Mouse (Mus musculus) kidney, postnatal 10 days (tissue): ENCODE measurements around the gene Arid3a.

Experiments
- DNase-seq: peaks from one replicate; pipeline ENCODE4 v3.0.0; 2021; ENCODE audit warnings: mixed read lengths

Arid3a gene

DNA sequence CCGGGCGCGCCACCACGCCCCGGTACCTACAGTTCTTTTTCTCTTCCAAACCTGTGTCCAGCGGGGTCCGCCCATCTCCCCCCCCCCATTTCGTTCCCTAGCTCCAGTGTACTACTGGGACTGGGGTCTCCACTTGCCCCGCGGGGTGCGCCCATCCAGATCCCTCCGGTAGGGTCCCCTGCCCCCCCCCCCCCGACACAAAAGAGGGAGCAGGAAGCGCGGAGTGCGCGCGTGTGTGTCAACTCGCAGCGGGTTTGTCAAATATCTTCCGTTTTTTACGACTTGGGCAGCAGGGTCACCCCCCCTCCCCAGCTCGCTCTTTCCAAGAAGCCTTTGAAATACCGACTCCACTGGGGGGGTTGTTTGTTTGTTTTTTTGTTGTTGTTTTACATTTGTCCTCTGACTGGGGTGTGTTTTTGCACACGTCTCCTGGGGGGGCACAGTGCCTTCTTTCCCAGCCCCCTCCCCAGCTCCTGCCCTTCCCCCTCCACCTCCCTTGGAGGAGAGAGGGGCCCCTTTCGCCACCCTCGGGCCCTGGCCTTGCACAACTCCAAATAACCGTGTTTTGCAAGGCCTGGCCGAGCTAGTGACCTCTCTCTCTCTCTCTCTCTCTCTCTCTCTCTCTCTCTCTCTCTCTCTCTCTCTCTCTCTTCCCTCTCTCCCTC is 1.3 kb downstream of the Arid3a start:
- peak; percentile 73 for DNase-seq

DNA sequence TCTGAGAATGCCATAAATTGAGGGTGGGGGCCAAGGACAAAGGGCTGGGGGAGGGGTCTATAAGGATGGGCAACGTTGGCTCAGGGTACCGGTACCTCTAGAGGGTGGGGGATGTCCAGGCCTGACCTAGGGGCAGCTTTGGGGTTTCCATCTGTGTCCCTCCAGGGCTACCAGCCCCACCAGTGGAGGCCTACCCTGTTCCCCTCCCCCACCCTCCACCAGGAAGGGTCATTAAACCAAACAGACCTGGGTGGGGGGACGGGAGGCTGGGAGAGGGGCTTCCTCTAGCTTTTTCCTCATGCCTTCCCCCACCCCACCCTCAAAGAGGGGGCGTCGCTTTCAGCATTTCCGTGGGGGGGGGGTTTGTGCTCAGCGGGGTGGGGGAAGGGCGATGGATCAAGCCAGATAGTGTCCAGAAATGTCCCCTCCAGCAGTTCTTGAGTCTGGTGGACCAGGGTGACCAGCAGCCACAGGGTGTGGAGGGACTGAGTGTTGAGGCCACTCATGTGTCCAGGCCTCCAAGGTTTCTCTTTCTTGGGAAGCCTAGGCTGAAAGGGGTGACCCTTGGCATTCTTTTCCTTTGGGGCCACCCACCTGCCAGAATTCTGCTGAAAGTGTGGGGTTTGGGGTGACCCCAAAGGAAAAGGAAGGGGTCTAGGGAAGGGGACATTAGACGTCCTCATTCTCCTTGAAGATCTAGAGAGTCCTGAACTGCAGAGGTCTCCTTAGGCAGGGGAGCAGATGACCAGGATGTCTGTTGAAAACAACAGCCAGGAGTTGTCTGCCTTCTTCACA is 2.3 kb downstream of the Arid3a start:
- peak; percentile 59 for DNase-seq

DNA sequence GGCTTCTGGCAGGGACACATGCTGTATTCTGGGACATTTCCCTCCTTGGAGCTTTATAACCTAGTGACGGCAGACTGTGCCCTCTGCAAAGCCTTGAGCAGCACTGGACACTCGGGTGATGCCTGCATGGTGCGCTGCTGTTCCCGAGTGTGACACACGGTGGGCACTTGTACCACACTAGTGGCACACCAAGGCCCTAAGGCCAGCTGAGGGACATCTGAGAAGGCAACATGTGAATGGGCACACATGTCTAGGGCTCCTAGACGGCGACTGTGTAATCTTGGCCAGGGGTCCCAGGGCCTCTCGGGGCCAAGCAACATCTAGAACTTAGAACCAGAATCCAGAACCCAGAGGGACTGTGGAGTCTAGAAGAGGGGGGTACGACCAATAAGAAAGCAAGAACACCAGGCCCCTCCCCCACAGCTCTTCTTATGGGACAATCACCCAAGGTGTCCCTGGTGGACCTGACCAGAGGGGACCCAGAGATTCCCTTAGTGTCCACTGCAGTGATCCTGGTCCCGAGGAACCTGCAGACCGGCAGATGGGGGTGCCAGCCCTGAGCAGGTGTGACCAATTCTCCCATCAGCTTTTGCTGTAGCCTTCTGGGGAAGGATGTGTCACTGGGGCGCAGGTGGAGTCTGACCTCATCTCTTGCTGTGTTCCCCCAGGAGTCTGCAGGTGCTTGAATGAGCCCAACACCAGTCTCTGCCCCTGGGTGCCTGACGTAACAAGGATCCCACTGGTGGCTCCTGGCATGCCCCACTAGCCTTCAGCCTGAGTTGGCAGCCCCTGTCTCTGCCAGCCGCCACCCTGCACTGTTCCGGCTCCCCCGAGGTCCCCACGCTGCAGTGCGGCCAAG is 3.4 kb downstream of the Arid3a start:
- DNase-seq = no peak

DNA sequence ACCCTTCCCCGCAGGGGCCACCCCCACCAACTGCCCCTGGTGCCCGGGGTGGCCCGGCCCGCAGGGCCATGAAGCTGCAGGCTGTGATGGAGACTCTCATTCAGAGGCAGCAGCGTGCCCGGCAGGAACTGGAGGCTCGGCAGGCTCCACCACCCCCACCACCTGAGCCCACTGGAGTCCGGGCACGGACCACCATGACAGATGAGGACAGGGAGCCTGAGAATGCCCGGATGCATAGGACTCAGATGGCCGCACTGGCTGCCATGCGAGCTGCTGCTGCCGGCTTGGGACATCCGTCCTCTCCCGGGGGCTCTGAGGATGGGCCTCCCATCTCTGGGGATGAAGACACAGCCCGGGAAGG is 4.0 kb downstream of the Arid3a start:
- DNase-seq = no peak

DNA sequence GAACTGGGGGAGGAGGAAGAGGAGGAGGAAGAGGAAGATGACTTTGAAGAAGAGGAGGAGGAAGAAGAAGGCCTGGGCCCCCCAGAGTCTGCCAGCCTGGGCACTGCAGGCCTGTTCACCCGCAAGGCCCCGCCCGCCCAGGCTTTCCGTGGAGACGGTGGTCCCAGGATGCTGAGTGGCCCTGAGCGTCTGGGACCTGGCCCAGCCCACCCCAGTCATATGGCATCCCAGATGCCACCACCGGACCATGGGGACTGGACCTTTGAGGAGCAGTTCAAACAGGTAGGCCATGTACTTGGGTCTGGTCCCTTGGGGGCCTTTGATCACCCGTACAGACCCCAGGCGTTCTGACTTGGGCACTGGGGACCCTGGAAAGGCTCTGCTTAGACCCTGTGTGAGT is 5.0 kb downstream of the Arid3a start:
- DNase-seq = no peak

DNA sequence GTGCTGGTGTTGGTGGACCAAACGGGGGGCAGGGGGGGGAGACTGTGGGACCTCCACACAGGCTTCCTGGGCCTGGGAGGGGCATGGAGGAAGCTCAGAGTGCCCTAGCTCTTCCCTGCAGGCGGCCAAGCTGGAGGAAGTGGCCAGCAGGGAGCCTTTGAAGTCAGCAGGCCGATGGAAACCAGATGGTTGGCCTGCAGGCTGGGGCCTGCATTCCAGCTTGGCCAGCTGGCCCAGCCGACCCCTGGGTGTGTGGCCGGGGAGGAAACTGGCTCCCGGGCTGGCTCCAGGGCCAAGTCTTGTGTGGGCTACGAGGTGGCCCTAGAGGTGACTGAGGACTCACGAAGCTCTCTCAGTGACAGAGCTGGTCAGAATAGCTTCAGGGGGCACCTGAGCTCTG is 5.9 kb downstream of the Arid3a start:
- peak; percentile 88 for DNase-seq

DNA sequence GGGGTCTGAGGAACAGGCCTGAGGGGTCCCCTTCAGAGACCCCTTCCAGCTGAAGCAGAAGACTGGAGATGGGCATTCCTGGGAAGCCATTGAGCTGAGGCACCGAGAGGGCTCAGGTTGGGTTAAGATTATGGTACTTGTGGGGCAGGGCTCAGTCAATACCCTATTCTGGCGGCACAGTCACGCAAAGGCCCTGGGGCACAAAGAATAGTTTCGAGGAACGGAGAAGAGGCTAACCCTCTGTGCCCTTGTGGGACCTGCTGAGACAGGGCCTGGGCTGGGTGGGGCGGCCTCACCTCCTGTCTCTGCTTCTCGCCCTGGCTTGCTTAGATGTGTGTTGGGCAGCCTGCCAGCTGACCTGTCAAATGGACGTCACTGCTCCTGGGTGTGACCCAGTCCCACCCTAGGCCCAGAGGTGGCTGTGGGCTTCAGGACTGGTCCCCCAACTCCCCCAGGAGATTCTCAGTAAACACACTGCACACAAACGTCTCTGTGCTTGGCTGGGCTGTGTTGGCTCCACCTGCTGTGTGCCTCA is 6.4 kb downstream of the Arid3a start:
- DNase-seq = peak; percentile 69

DNA sequence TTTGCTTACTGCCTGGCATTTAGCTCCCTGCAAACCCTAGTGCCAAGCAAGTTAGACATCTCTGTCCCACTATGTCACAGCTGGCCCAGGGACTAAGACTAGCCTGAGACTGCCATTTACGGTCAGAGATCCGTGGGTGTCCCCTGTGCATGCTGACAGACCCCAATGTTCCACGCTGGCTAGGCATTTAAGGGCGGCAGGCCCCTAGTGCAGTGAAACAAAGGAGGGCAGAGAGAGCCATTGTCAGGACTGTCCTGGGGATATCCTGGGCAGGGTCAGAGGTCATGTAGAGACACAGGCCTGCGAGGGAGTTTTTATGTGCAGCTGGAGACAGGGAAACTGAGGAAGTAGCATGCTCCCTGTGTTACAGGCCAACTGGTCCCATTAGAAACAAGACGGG is 7.0 kb downstream of the Arid3a start:
- DNase-seq = no peak

DNA sequence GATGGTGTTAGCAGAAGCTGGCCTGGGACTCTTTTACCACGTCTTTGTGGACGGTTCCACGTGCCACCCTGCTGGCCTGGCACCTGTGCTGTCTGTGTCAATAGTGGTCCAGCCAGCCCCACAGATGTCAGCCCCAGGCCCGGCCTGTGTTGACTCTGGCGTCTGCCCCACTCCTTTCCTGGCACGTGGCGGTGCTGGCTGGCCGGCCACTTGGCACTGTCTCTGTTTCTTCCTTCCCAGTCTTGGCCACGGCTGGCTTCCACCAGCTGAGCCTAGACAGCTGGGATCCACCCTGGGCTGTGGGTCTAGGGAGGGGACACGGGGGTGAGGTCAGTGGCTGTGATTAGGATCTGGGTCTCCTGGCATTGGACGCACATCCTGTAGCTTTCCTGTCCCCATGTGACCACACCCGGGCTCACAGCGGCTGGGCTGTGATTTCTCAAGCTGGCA is 7.5 kb downstream of the Arid3a start:
- DNase-seq = peak; percentile 91

DNA sequence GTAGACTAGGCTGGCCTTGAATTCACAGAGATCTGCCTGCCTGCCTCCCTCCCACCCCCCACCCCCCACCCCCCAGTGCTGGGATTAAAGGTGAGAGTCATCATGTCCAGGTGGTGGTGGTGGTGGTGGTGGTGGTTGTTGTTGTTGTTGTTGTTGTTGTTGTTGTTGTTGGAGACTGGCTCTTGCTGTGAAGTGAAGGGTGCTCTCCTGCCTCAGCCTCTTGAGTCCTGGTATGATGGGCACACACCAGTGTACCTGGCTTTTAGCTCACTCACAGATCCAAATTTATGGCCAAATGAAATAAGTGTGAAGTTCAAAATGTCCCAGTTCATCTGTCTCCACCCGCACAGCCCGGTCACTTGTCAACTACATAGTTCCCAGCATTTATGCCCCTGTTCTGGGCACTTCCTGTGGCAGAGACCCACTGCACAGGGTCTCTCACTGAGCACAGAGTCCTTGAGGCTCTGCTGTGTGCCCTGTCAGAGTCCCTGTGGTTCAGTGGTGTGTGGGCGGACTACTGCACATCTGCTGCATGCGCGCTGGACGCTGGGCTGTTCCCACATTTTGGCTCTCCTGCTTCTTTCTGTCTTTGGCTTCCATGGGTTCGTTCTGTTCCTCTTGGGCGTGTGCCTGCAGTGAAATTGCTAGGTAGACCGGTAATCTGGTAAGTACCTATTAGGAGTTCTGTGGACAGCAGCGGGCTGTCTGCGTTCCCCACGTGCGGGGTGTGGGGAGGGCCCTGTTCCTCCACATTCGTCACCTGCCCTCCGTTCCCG is 8.1 kb downstream of the Arid3a start:
- DNase-seq = no peak

DNA sequence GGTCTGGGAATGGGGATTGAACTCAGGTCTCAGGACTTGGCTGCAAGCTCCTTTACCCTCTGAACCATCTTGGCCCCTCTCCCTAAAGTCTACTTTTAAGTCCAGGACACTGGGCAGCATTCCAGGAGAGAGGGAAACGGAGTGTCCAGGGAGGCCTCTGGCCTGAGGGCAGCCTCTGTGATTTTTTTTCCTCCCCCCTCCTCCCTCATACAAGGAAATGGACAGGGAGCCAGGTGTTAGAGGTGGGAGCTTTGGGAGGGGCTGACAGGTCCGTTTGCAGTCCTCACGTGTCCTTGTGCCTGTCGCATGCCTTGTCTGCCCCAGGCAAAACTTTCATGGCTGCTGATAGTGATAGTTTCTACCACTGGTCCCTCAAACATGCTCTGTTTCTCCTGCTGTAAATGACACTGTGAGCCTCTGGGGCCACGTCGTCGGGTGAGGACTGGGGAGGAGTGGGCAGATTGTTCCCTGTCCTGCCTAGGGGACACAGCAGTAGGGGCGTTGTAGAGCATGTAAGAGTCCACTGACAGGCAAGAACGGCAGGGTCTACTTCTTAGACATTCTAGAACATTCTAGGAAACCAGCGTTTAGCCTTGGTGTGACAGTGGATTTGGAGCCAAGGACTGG is 9.6 kb downstream of the Arid3a start:
- DNase-seq = peak; percentile 83

DNA sequence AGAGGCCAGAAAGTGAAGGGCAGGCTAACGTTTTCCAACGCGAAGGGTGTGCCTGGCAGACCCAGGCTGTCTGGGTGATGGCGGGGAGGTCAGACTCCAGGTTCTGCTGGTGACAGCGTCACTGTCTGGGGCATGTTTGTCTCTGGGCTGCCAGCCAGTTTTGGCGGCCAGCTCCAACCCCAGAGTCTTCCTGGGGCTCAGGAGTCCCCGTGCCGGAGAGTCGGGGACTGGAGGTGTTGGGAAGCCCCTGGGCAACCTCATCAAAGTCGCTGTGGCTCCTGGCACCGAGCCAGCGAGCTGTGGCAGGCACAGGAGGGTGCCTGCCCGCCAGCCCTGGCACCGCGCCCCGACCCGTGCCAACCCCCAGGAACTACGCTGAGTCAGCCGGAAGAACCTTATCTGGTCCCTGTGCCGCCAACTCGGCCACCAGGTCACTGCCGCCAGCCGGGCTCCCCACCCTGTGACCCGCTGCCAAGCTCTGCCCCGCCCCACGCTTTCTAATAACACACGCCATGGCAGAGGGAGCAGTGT is 10.1 kb downstream of the Arid3a start:
- peak; percentile 86 for DNase-seq

DNA sequence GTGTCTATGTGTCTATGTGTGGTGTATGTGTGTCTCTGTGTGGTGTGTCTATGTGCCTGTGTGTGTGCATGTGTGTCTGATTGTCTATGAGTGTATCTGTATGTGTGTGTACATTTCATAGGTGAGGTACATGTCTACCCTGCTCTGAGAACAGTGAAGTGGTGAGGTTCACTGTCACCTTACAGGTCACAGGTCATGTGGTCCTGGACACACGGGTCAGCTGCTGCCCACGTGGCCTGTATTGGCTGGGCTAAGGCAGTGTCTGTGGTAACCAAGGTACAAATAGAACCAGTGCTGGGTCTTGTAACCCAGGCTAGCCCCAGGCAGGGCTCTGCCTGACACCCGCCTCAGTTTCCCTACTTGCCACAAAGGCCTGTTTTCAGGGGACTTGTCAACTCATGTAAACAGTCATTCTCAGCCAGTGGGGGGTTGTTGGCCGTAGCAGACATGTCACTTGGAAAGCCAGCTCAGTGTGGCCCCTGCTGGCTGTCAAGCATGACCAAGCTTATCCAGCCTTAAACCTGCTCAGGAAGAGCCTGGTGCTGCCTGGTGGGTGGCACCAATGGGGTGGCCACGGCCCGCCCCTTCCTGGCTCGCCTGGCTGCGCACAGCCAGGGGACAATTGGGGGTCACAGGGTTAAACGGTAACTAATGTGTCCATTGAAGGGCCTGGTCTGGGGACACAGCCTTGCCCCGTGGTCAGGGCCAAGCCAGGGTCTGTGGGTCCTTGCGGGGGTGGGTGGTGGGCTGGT is 11.1 kb downstream of the Arid3a start:
- peak; percentile 75 for DNase-seq

DNA sequence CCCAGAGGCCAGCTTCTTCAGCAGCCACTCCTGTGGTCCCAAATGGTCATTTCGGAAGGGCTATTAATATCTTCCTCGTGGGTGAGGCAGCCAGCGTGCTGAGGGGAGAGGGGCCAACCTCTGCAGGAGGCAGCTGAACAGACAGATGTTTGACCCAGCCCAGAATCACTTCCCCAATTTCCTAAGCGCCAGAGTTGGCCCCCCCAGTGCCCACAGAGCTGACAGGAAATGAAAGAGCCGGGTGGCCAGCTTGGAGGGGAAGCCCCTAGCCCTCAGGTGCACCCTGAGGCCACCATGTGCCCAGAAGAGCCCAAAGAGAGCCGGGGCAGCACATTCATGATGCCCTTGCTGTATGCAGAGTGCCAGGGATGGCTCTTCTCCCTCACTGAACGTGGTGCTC is 13.9 kb downstream of the Arid3a start:
- DNase-seq = peak; percentile 41

DNA sequence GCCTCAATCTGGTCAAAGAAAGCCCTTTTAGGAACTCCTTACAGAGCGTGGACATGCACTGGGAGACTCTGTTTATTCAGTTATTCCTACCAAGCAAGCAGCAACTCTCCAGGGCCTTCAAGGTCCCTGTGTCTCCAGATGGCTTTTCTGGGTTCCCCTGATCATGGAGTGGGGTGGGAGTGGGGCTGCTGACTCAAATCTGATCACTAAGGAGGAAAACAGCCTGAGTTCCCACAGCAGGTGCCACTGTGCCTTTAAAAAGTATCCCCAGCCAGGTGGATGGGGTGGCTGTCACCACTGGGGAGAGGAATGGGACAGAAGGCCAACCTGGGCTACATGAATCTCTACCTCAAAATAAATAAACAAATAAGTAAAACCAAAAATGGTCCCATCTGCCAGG is 16.1 kb downstream of the Arid3a start:
- no peak for DNase-seq

DNA sequence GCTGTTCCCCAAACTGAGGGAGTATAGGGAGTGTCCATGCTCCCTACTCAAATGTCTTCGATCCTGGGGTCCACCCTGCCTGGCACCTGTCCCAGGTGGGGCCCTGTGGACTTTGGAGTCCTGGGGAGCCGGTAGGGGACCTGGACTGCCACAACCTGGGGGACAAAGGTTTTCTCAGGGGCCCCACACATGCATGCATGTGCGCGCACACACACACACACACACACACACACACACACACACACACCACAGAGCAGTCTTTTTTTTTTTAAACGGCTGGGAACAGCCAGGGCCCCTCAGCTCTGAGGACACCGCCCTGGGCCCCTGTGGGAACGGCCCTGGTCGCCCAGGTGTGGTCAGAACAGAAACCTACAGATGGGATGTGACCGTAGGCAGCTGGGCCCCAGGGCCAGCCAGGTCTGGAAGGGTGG is 16.6 kb downstream of the Arid3a start:
- peak; percentile 58 for DNase-seq

DNA sequence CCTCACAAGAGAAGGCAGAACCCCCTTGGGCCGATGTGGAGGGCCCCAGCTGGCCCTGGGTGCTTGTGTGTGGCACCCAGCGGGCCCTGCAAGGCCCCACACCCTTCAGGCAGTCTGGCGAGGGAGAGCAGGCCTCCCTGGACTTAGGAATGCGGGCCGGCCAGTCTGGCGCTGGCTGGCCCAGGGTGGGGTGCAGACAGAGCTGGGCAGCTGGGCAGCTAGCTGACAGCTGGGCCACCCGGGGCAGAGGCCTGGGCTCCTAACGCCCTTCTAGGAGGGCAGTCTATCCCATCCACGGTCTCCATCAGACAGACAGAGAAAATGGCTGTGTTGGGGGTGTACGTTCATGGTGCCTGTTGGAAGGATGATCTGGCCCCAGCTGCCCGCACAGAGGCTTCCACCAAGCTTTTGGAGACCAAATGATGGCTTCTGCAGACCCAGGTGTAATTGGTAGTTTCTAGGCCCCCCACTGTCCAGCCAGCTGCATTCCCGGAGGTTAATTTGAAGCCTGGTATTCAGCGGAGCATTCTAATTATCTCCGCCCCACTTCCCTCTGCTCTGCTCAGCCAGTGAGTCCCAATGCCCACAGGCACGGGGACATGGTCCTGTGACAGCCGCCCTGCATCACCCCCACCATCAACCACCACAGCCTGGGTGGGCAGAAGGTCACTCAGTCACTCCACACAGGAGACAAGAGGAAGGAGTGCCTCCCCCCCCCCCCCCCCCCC is 18.8 kb downstream of the Arid3a start:
- peak; percentile 80 for DNase-seq

DNA sequence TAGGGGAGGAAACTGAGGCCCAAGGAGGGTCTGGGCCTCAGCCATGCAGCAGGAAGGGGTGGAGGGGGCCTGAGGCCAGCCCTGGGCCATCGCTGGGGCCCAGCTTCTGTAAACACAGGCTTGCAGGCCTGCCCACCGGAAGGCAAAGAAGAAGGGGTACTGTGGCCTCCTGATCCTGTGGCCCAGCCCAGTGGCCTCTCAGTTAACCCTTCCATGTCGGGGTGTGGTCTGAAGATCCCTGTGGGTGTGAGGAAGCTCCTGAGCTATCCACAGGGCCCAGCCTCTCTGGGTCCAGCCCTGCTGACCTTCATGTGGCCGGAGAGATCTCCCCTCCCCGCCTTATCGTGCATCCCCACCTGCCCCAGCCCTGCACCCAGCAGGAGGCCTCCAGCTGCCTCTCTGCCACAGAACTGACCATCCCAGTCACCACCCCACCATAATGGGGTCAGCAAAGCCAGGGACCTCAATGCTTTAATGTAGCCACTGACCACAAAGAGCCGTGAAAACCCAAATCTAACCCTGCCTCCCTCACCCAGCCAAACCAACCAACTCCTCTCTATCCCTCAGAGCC is 20.0 kb downstream of the Arid3a start:
- no peak for DNase-seq

DNA sequence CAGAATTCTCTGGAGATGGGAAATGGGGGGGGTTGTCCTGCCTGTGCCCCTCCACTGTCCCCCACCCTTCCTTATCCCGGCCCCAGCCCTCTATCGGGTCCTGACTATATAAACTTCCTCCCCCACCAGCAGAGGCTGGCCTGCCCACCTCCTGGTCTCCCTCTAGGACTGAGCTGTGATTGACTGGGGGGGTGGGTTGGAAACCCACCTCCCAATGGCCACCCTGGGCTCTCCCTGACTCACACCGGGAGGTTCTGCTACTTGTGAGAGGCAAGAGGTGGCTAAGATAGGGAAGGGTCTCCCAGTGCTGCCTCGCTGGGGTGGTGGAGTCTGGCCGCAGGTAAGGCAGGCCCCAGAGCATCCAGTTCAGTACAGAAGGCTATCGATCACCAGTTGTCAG is 20.7 kb downstream of the Arid3a start:
- no peak for DNase-seq

DNA sequence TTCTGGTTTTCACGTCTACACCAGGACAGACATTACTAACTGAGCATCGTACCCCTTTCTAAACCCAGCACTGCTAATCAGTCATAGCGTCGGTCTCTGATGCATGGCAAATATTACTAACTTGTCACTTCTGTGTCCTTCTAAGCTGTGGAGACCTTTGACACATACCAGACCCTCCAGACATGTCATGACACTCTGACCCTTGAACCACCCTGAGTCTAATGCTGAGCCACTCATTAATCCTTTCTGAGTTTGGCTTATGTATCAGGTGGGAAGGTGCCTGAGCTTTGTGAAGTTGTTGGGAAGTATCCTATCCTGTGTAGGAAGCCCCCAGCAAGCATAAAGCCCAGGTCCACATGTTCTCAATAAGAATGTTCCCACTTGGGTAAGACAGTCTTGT is 23.0 kb downstream of the Arid3a start:
- no peak for DNase-seq
